Mouse (Mus musculus) layer of hippocampus, postnatal 36 days (tissue): ENCODE measurements around the gene Exoc5. TPM values are rescaled to one million over a fixed set of nuclear protein-coding genes. Genes with fewer than 3 reads are reported as not detected.
A peak's percentile ranks its signal among the peaks of the same experiment; 100 is the strongest.

Experiments used
- DNase-seq, 2 experiments: peaks; one replicate each; pipeline ENCODE4 v3.0.0; 2022
- total RNA-seq, 2 experiments: library from RNA; stranded (reverse); gene quantifications; 2 replicates each; pipeline ENCODE4 v1.2.3; 2021

Exoc5 gene
- total RNA-seq, 2 experiments from 2014 or later: 57.3 to 57.4 TPM

DNA sequence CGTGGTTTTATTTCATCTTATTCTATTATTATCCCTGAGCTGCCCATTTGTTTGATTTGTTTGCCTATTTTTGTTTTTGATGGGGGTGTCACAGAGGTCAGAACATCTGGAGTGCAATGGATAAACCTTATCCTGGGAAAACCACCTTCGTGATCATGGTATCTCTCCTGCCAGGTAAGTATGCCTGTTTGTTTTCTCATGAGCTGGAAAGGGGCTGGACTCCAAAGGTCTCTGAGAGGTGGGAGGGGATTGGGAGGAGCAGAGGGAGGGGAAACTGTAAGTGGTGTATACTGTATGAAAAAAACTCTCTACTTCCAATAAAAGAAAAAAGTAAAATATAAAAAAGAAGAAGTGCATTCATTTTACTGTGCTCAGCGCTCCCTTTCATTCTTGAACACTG, 64.8 kb downstream of the Exoc5 start:
- no peak for DNase-seq

- no peak for DNase-seq
Observed at GRCm38 (mm10) chr14:48998795-48999194, 67.7 kb downstream of the Exoc5 start.

DNA sequence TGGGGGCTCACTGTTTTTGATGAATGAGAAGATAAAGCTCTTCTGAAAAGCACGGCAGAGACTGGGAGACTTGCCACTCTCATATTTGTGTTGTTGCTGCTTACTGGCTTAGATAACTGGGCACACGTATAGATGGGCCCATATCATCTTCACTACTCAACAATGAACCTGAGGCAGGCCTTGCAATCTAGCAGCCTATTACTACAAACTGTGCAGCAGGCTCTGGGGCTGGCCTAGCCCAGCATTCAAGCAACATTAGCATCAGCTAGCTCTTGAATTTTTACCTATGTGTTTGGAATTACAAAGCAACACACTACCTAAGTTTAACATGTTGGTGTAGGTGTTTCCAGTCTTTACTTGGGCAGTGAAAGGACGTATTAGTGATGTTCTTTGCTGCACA, 72.6 kb downstream of the Exoc5 start:
- no peak for DNase-seq

- DNase-seq: no peak
Observed at GRCm38 (mm10) chr14:48992070-48992580, 74.3 kb downstream of the Exoc5 start.

DNA sequence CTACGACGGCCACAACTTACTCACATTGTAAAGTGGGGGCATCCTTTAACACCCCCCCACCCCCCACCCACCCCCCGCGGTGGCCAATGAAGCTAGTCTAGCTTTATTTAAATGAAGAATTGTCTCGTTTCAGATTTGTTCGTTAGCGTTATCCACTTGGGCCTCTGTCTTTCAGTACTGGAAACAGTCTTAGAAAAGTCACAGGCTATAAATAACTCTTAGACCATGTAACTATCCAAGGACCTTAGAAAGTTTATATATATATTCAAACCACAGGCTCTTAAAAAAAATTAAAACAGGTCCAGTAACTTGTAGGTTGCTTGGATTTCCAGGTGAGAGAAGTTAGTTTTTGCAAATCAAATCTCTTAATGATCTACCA, 75.3 kb downstream of the Exoc5 start:
- DNase-seq: no peak

DNA sequence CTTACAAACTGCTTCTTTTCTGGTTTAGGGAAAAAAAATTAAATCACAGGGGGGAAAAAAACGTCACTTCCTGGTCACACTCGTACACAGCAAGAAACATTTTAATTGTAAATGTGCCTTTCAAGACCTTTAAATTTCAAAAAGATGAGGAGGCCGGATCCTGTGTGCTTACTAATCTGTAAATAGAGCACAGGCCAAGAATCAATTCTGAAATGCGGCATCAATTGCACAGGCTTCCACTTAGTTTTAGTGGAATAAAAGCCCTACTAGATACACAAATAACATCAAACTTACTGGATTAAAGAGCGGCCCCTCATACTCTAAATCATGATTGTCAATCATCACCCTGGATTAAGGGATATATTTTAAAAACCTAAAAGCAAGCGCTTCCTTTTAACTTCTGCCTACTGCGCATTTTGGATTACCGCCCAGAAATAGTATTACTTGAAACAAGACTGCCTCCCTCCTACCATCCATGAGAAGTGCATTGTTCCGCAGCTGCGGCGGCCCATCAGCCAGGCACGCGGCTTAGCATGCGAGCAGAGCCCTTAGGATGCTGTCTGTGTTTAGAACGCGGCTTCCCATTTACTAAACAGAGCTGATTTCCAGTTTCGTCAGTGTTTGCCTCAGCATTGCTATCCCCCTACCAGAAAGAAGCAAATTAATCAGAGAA, 75.8 kb downstream of the Exoc5 start:
- DNase-seq: peak; percentile 75 to 79

DNA sequence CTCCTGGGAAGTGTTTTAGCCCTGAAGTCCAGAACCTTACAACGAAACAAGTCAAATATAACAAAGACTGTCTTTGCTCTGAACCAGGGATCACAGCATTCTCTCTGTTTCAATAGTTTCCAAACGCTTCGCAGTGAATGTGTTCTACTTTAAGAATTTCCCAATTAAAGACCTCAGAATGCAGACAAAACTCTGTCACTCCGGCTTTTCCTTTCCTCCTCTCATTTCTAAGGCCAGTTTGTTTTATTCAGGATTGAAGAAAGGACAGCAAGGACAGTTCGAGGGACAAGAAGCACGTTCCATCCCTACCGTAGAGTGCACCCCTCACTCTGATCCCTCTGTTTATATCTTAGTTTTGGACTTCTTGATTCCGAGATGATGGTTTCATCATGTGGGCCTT, 76.6 kb downstream of the Exoc5 start:
- no peak for DNase-seq

DNA sequence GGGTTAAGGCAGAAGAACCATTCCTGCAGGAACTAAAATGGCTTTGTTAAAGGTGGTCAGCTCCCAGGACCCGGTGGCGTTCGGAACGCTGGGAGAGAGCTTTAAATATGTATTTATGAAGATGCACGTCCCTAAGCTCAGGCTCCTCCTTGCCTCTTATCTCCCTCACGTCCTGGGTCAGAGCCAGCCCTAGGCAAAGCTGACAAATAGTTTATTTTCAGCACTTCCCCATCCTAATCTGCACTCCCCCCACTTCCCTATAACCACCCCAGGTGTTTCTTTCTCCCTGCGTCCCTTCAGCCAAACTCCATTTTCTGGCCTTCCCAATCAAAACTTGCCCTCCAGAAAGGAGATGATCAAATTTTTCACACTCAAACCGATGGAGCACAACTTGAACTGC, 80.2 kb downstream of the Exoc5 start:
- DNase-seq: no peak

DNA sequence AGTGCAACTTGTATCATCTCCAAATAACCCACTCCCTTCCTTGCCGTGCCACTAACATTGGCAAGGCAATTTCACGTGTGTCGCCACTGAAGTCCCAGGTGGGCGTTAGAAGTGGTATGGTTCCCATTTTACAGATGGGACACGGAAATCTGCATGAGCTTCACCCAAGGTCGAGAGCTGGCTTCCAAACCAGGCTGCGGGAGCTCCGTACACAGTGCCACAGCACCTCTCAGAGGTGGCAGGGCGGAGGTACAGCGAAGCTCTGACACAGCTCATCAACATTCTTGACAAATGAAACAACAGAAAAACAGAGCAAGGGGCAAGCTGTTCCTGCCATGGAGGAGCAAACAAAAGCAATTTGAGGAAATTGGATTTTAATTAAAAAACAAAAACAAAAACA, 80.8 kb downstream of the Exoc5 start:
- DNase-seq: peak; percentile 31

- DNase-seq: peak; percentile 21 to 28
Observed at GRCm38 (mm10) chr14:48978971-48979388, 87.5 kb downstream of the Exoc5 start.

DNA sequence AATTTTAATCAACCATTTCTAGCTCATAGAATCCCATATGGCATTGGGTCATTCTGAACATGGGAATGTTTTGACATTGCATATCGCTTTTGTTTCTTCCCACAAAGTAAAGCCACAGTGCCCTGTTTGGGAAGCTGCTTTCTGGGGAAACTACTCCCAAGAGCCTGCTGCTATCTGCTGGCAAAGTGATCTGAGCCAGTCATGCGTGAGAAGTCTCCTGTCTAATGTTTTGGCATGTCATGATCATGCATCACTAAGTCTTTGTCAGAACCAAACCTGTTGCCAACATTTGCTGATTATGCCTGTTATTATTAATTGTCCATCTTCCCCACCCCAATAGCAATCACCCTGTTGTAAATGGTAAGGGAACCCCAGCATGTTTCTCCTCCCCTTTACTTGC, 94.9 kb downstream of the Exoc5 start:
- DNase-seq: no peak

- no peak for DNase-seq
Observed at GRCm38 (mm10) chr14:48968670-48969069, 97.8 kb downstream of the Exoc5 start.

Other genes with a start within 250 kb of the Exoc5 start
- 10 to 100 TPM; 22.7 to 23.0 TPM for gene Ap5m1, start 556 bp downstream of the Exoc5 start, total RNA-seq
- 10 to 100 TPM; 35.9 to 42.6 TPM for gene Naa30, start 105.6 kb upstream of the Exoc5 start, total RNA-seq
- gene ccdc198, start 178.8 kb upstream of the Exoc5 start, total RNA-seq: not detected